Mouse (Mus musculus) megakaryocyte, embryonic 14.5 days (primary cell): ENCODE results near the gene Thbs1.

Experiments
- FLI1 ChIP-seq: IDR thresholded peaks from 2 replicates; pipeline ENCODE4 v1.6.1; 2012; ENCODE audit warnings: low read length, inconsistent platforms, mixed read lengths
- GATA1 ChIP-seq: IDR thresholded peaks from 3 replicates; pipeline ENCODE4 v1.6.1; 2012; ENCODE audit warnings: mixed read lengths, low read length, inconsistent platforms, borderline replicate concordance

GRCm38 (mm10) chr2:118120751-118121150 is 9.1 kb downstream of the Thbs1 start:
- TF ChIP-seq GATA1 (no peak), FLI1 (no peak)
